Mouse (Mus musculus) urinary bladder, adult 2 months (tissue): ENCODE results near the gene 9130230L23Rik. TPM values are rescaled to one million over a fixed set of nuclear protein-coding genes. Genes with fewer than 3 reads are reported as not detected.

Experiments
- DNase-seq: peaks from one replicate; pipeline ENCODE4 v3.0.0; 2022; ENCODE audit warnings: low spot score
- polyA plus RNA-seq: library from polyadenylated mRNA; depleted of rRNA; stranded (reverse); fragments of >200 nt; gene quantifications from 2 replicates; pipeline ENCODE4 v1.2.3, GENCODE M21; 2012; rRNA removed

9130230L23Rik gene
- 1.5 and 1.8 TPM in 2 replicates for polyA plus RNA-seq

GRCm38 (mm10) chr5:66004134-66004925, at the start of gene 9130230L23Rik:
Gene 9130230L23Rik, minus strand, starts transcription at chr5:66004285.
- DNase-seq: no peak

GRCm38 (mm10) chr5:66052777-66053548, 48.9 kb upstream of the 9130230L23Rik start:
- DNase-seq: no peak

- no peak for DNase-seq
These were observed 46.8 kb upstream of the 9130230L23Rik start for GRCm38 (mm10) chr5:66050841-66051240.

GRCm38 (mm10) chr5:66046356-66046755, 42.3 kb upstream of the 9130230L23Rik start:
- no peak for DNase-seq

DNA sequence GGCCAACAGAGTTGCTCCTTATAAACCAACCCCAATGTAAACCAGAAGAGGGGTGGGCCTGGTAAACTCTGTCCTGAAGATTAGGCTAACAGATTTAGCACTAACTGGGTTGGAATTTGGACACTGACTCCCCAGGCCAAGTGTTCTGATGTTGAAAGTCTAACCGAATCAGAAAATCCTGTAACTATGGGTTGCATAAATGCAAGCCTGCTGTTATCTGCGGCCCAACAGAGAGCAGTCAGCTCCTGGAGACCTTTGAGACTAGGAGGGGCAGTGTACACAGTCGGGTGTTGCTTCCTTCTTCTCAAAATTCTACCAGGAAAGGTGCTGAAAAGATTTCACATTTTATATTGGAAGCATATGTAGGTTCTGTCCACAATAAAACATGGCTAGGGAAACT, 39.8 kb upstream of the 9130230L23Rik start:
- no peak for DNase-seq

DNA sequence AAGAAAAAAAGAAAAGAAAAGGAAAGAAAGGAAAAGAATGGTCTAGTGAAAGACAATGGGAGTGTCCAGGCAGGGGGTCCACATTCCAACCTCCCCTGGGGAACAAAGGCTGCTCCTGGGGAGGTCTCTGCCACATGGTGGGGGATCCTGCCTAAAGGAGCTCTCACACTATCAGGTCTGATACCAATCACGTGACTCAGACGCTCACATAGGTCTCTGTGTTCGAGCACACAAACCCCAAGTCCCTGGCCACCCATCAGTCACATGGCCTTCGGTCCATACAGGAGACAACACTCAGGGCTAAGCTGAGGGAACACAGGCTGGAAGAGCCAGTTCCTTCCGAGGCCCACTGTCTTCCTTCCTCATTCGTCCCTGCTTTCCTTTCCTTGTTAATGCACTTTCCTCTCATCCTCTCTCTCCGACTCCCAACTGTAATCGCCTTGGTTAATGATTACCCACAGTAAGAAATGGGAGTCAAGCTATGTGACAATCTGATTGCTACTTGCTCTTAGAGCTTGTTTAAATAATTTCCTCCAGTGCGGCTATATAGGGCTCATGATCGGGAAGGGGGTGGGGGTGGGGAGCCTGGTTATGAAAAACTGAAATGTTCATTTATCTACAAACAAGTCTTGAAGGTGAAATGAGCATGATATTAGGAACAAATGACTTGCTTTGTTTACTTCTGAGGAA, 38.7 kb upstream of the 9130230L23Rik start:
- no peak for DNase-seq

GRCm38 (mm10) chr5:66040744-66041279, 36.7 kb upstream of the 9130230L23Rik start:
- no peak for DNase-seq

DNA sequence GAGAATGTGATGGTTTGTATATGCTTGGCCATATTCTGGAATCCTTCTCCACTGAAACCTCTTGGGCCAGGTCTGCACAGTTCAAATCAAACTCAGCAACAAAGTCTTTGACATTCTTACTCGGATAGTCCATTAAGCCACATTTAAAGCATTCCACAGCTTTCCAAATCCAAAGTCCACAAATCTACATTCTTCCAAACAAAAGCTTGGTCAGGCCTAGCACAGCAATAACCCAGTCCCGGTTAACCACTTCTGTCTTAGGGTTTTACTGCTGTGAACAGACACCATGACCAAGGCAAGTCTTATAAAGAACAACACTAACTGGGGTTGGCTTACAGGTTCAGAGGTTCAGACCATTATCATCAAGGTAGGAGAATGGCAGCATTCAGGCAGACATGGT, 35.7 kb upstream of the 9130230L23Rik start:
- no peak for DNase-seq

- no peak for DNase-seq
These were observed 33.0 kb upstream of the 9130230L23Rik start for GRCm38 (mm10) chr5:66037066-66037465.

- DNase-seq: no peak
These were observed 32.5 kb upstream of the 9130230L23Rik start for GRCm38 (mm10) chr5:66036440-66037054.

DNA sequence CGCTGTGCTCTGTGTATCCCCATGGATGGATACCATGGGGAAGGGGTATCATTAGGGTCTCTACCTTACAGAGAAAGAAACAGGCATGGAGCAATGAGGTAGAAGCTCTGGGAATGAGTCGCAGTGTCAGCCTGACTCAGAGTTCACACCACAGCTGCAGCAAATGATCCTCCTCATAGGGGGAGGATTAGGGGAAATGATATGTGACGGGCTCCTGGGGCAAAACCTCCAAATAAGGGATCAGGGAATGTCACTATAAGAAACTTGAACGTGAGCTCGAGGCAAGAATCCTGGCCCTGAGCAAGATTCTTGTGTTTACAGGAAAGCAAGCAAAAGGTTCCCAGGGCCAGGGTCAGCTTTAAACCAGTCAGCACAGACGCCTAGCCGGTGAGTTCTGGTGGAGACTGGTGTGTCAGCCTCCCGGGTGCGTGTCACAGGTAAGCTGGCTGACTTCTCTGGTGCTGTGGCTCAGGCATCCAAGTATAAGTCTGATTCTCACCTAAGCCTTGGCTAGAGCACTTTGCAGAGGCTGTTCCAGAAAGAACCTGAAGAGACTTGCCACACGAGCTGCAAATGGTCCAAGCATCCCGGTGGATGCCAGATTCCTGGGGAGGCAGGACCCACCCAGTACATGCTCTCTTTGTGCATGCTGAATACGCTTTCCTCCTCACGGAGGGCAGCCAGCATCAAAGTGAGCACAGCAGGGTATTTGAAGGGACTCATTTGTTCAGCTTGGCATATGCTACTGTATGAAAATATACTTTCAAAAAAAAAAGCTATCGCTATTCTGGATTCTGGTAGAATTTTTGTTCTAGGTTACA, 30.5 kb upstream of the 9130230L23Rik start:
- no peak for DNase-seq

DNA sequence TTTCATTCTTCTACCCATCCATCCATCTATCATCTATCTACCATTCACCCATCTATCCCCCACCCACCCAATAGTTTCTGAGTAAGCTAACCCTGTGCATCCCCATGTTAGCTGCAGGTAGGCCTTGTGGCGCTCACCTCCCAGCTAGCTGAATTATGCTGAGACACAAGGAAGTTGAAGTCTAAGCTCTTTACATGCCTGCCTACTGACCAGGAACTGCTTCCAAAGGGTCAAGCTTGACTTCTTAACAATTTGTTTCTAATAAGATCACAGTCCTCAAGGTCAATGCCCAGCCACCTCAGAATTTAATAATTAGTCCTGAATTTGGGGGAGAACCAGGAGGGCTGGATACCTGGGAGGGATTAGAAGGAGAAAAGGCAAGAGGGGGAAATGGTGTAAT, 28.7 kb upstream of the 9130230L23Rik start:
- DNase-seq: no peak

GRCm38 (mm10) chr5:66031699-66032098, 27.6 kb upstream of the 9130230L23Rik start:
- no peak for DNase-seq

DNA sequence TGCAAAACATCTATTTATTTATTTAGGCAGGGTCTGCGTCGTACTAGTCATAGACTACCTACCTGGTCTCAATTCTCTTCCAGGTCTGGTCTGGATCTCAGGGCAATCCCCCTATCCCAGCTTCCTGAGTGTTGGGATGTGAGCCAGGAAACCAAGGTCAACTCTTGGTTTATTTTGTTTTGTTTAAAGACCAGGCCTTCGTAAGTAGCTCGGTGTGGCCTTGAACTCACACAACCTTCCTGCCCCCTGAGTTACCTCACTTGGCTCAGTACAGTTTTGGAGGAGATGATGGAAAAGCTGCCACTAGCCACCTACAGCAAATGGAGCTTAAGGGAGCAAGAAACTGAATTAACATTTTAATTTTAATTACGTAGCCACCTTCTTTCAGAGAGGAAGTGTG, 24.1 kb upstream of the 9130230L23Rik start:
- no peak for DNase-seq

DNA sequence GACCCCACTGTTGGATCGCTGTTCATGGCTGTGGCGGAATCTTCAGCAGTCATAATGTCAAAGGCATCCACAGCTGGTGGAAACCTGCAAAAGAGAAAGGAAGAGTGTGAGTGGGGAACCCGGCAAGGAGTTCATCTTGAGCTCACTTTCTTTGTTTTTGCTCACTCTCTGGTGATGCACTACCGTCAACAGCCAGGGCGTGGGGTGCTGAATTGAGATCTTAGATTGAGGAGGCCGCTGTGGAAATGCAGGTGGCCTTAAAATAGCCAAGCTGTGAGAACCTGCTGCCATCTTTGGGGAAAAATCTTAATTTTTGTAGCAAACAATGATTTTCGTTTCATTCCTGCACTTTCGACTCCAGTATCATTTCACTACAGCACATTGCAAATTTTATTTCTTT, 23.1 kb upstream of the 9130230L23Rik start:
- no peak for DNase-seq

- DNase-seq: no peak
These were observed 22.7 kb upstream of the 9130230L23Rik start for GRCm38 (mm10) chr5:66026796-66027195.

GRCm38 (mm10) chr5:66015449-66015961, 11.4 kb upstream of the 9130230L23Rik start:
- no peak for DNase-seq

DNA sequence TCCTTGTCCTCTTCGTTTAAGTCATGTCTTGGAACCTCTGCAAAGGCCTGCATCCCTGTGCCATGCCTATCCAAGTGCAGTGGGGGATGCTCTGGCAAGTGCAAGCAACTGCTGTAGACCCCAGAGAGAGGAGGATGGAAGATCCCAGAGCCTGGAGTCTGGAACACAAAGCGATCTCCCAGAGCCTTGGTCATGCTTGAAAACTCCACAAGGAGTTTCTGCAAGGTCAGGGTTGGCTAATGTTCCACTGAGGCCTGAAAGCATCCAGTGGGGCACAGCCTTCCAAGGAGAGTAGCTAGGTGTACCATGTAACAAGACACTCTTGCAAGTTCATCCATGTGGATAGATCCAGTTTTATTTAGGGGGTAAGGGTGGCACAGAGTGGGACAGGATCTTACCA, 10.4 kb upstream of the 9130230L23Rik start:
- no peak for DNase-seq

- no peak for DNase-seq
These were observed 9.9 kb upstream of the 9130230L23Rik start for GRCm38 (mm10) chr5:66013999-66014398.

- no peak for DNase-seq
These were observed 4.3 kb upstream of the 9130230L23Rik start for GRCm38 (mm10) chr5:66008245-66008967.
